ENCODE assay signal across 12 mouse cellular contexts in the genomic region with DNA sequence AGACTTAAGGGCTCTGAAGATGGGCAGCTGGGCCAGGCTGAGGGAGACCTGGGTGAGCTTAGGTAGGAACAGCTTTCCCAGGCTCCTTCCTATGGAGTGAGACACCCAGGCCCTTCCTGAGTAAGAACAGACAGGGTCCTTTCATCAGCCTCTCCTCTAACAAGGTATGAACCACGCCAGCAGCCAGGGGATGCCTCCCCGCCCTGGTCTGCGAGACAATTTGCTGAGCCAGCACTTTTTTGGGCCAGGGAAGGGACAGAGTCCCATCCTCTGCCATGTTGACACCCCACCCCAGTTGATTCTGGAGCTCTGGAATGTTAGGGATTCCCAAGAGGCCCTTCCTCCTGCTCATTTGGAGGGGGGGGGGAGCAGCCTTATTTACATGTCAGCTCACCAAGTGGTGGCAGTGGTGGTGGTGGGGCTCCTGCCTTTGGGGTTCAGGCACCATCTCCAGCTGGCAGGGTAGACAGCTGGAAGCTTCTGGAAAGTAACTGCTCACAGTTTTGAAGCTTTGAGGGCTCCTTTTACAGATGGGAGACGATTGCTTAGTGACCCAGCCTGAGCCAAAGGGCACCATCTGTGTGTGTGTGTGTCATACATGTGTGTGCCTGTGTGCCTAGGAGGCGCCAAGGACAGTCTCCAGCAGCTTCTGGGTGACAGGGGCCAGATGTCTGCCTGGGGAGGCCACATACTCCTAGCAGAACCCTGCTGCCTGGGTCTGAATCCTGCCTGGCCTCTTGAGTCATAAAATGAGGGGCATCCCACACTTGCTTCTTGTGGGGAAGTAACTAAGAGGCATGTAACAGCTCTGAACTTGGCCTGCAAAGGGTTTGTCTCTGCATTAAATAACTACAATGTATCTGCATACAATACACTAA. TPM values are rescaled to one million over a fixed set of nuclear protein-coding genes. Genes with fewer than 3 reads are reported as not detected.
DNase-seq lines count a peak whose midpoint lies in the region; ATAC-seq and TF ChIP-seq lines count a peak whose summit lies in the region.
"Had no signal": no experiment of that assay in that cellular context is flagged by ENCODE, and none has a peak within 500 bp of the region (broad histone marks: within the 10 kb centered on the region; RNA-seq: fewer than 3 reads in every experiment).

No protein-coding gene starts in this region.

- H3K4me1 ChIP-seq in forebrain, embryonic 13.5 days = peaks cover 73% of the 10 kb centered on the region
- H3K4me1 ChIP-seq in forebrain, embryonic 16.5 days (replicated peaks; ENCODE audit: control insufficient read depth, insufficient read depth, low read length) = peaks cover 40% of the 10 kb centered on the region
- H3K4me1 ChIP-seq in midbrain, embryonic 10.5 days = peaks cover 92% of the 10 kb centered on the region
- H3K4me1 ChIP-seq in midbrain, embryonic 16.5 days (ENCODE audit: control insufficient read depth, insufficient read depth, low read length) = peaks cover 33% of the 10 kb centered on the region
- peaks cover 65% of the 10 kb centered on the region for H3K4me1 ChIP-seq in limb, embryonic 15.5 days
- peaks cover 9% of the 10 kb centered on the region for H3K4me1 ChIP-seq in stomach, postnatal 0 days (replicated peaks; ENCODE audit: control insufficient read depth, insufficient read depth)

- no peak for ATAC-seq in forebrain, embryonic 13.5 days
- ATAC-seq in forebrain, embryonic 16.5 days = no peak
- no peak for ATAC-seq in midbrain, embryonic 16.5 days
- ATAC-seq in limb, embryonic 15.5 days (ENCODE audit: insufficient number of reproducible peaks, low FRiP score, low TSS enrichment, low read depth) = no peak
- no peak for ATAC-seq in stomach, postnatal 0 days (ENCODE audit: low FRiP score, low TSS enrichment)

- H3K4me3 ChIP-seq in forebrain, embryonic 13.5 days = no peak overlapping the region
- no peak overlapping the region for H3K4me3 ChIP-seq in forebrain, embryonic 16.5 days (replicated peaks; ENCODE audit: low read length)
- peak overlapping the region; percentile 75 for H3K4me3 ChIP-seq in midbrain, embryonic 10.5 days
- no peak overlapping the region for H3K4me3 ChIP-seq in midbrain, embryonic 16.5 days (ENCODE audit: low read depth, low read length)
- H3K4me3 ChIP-seq in limb, embryonic 15.5 days = no peak overlapping the region
- H3K4me3 ChIP-seq in stomach, postnatal 0 days (ENCODE audit: low read depth, low read length) = no peak overlapping the region
- H3K4me3 ChIP-seq: megakaryocyte, embryonic 14.5 days had no signal

- no peak for TF ChIP-seq EP300 in stomach, postnatal 0 days (optimal IDR thresholded peaks at IDR 0.05)

- peaks cover 29% of the 10 kb centered on the region for H3K27me3 ChIP-seq in forebrain, embryonic 13.5 days
- no peaks in the 10 kb centered on the region for H3K27me3 ChIP-seq in forebrain, embryonic 16.5 days (replicated peaks; ENCODE audit: control insufficient read depth, insufficient read depth, low read length)
- H3K27me3 ChIP-seq in midbrain, embryonic 10.5 days (ENCODE audit: low read depth, poor library complexity, severe bottlenecking) = peaks cover 51% of the 10 kb centered on the region
- peaks cover 14% of the 10 kb centered on the region; the same call in 1 of the 2 replicates for H3K27me3 ChIP-seq in midbrain, embryonic 16.5 days (ENCODE audit: control insufficient read depth, insufficient read depth, low read depth, low read length)
- H3K27me3 ChIP-seq in limb, embryonic 15.5 days = peaks cover 8% of the 10 kb centered on the region; the same call in 1 of the 2 replicates
- H3K27me3 ChIP-seq in stomach, postnatal 0 days (ENCODE audit: control insufficient read depth, insufficient read depth, low read length) = no peaks in the 10 kb centered on the region

- H3K9me3 ChIP-seq in forebrain, embryonic 13.5 days (replicated peaks) = no peaks in the 10 kb centered on the region
- no peaks in the 10 kb centered on the region for H3K9me3 ChIP-seq in forebrain, embryonic 16.5 days (ENCODE audit: control insufficient read depth, low read length)
- no peaks in the 10 kb centered on the region for H3K9me3 ChIP-seq in midbrain, embryonic 10.5 days (replicated peaks)
- no peaks in the 10 kb centered on the region for H3K9me3 ChIP-seq in midbrain, embryonic 16.5 days (replicated peaks; ENCODE audit: control insufficient read depth, low read length, poor library complexity, severe bottlenecking)
- H3K9me3 ChIP-seq in limb, embryonic 15.5 days = no peaks in the 10 kb centered on the region
- H3K9me3 ChIP-seq in stomach, postnatal 0 days (ENCODE audit: control insufficient read depth, low read length) = no peaks in the 10 kb centered on the region
- H3K9me3 ChIP-seq: megakaryocyte, embryonic 14.5 days had no signal

- H3K27ac ChIP-seq in forebrain, embryonic 13.5 days = peak overlapping the region; percentile 31; the same call in 1 of the 2 replicates
- no peak overlapping the region for H3K27ac ChIP-seq in forebrain, embryonic 16.5 days (ENCODE audit: low read length)
- H3K27ac ChIP-seq in midbrain, embryonic 10.5 days (replicated peaks) = peak overlapping the region; percentile 88
- no peak overlapping the region for H3K27ac ChIP-seq in midbrain, embryonic 16.5 days (ENCODE audit: low read length)
- peak overlapping the region; percentile 69 for H3K27ac ChIP-seq in limb, embryonic 15.5 days
- H3K27ac ChIP-seq in stomach, postnatal 0 days (replicated peaks) = peak overlapping the region; percentile 35

- DNase-seq in midbrain, embryonic 10.5 days (ENCODE audit: low spot score) = no peak
- DNase-seq in stomach, postnatal 0 days (ENCODE audit: low spot score) = no peak
- no peak for DNase-seq in ovary, postnatal 14 days (ENCODE audit: low spot score)
- DNase-seq in left cerebral cortex, adult 11 months (ENCODE audit: low spot score) = no peak
- DNase-seq: adrenal gland, adult 8-10 months; gastrocnemius, postnatal 36 days; spleen, adult 18-20 months had no signal

- no peak for TF ChIP-seq CTCF in stomach, postnatal 0 days (IDR thresholded peaks at IDR 0.05; ENCODE audit: low read depth)

- H3K4me2 ChIP-seq in forebrain, embryonic 13.5 days = 0 out of 2 replicates have a peak overlapping the region, but pooled peaks have one; percentile 94
- H3K4me2 ChIP-seq in forebrain, embryonic 16.5 days (ENCODE audit: low read length) = no peak overlapping the region
- no peak overlapping the region; the same call in 1 of the 2 replicates for H3K4me2 ChIP-seq in midbrain, embryonic 16.5 days (ENCODE audit: low read length)
- peak overlapping the region; percentile 95 for H3K4me2 ChIP-seq in limb, embryonic 15.5 days
- H3K4me2 ChIP-seq in stomach, postnatal 0 days (replicated peaks; ENCODE audit: low read depth) = no peak overlapping the region

- no peak overlapping the region for H3K9ac ChIP-seq in forebrain, embryonic 13.5 days
- no peak overlapping the region for H3K9ac ChIP-seq in forebrain, embryonic 16.5 days (replicated peaks; ENCODE audit: low read depth, low read length)
- H3K9ac ChIP-seq in midbrain, embryonic 16.5 days (ENCODE audit: low read depth, low read length) = no peak overlapping the region
- no peak overlapping the region for H3K9ac ChIP-seq in limb, embryonic 15.5 days
- H3K9ac ChIP-seq in stomach, postnatal 0 days (ENCODE audit: low read length) = no peak overlapping the region

- 39% methylated on average over 5 of the region's 5 CpGs for WGBS in forebrain, embryonic 13.5 days
- WGBS in forebrain, embryonic 16.5 days = 62% methylated on average over 5 of the region's 5 CpGs
- 56% methylated on average over 5 of the region's 5 CpGs for WGBS in midbrain, embryonic 10.5 days
- WGBS in midbrain, embryonic 16.5 days = 51% methylated on average over 5 of the region's 5 CpGs
- 41% methylated on average over 5 of the region's 5 CpGs for WGBS in limb, embryonic 15.5 days
- WGBS in stomach, postnatal 0 days = 55% methylated on average over 5 of the region's 5 CpGs

- no peaks in the 10 kb centered on the region for H3K36me3 ChIP-seq in forebrain, embryonic 13.5 days (ENCODE audit: poor library complexity, severe bottlenecking)
- no peaks in the 10 kb centered on the region for H3K36me3 ChIP-seq in forebrain, embryonic 16.5 days (ENCODE audit: control insufficient read depth, insufficient read depth)
- H3K36me3 ChIP-seq in midbrain, embryonic 10.5 days = no peaks in the 10 kb centered on the region; the same call in 1 of the 2 replicates
- H3K36me3 ChIP-seq in midbrain, embryonic 16.5 days (ENCODE audit: control insufficient read depth, insufficient read depth, low read length) = no peaks in the 10 kb centered on the region
- H3K36me3 ChIP-seq in limb, embryonic 15.5 days = no peaks in the 10 kb centered on the region
- no peaks in the 10 kb centered on the region for H3K36me3 ChIP-seq in stomach, postnatal 0 days (ENCODE audit: control insufficient read depth, insufficient read depth, low read length)

RNA-seq across cellular contexts. Expression of a gene that starts 1.3 kb away (rescaled TPM):
- 24.0 and 24.9 TPM in 2 replicates for polyA plus RNA-seq in forebrain, embryonic 13.5 days (2015; fragmentation: Nextera tagmentation; extraction: Ambion mirVana)
- 26.9 and 34.9 TPM in 2 replicates for polyA plus RNA-seq in forebrain, embryonic 16.5 days (2015; fragmentation: Nextera tagmentation; extraction: Ambion mirVana)
- polyA plus RNA-seq in midbrain, embryonic 10.5 days (2016; fragmentation: Nextera tagmentation; extraction: Ambion mirVana) = 12.7 and 15.6 TPM in 2 replicates
- polyA plus RNA-seq in midbrain, embryonic 16.5 days (2015; fragmentation: Nextera tagmentation; extraction: Ambion mirVana) = 13.3 and 17.6 TPM in 2 replicates
- 6.8 and 7.3 TPM in 2 replicates for polyA plus RNA-seq in limb, embryonic 15.5 days (2015; fragmentation: Nextera tagmentation; extraction: Ambion mirVana)
- 6.4 and 7.0 TPM in 2 replicates for polyA plus RNA-seq in stomach, postnatal 0 days (2015; fragmentation: Nextera tagmentation; extraction: Ambion mirVana)

RNA-seq across cellular contexts. Expression of a gene that starts 49.7 kb away (rescaled TPM):
- polyA plus RNA-seq in forebrain, embryonic 13.5 days (2015; fragmentation: Nextera tagmentation; extraction: Ambion mirVana) = 1.4 and 1.9 TPM in 2 replicates
- polyA plus RNA-seq in forebrain, embryonic 16.5 days (2015; fragmentation: Nextera tagmentation; extraction: Ambion mirVana) = 1.3 and 1.8 TPM in 2 replicates
- 2.6 and 3.3 TPM in 2 replicates for polyA plus RNA-seq in midbrain, embryonic 10.5 days (2016; fragmentation: Nextera tagmentation; extraction: Ambion mirVana)
- 2.1 and 2.4 TPM in 2 replicates for polyA plus RNA-seq in midbrain, embryonic 16.5 days (2015; fragmentation: Nextera tagmentation; extraction: Ambion mirVana)
- polyA plus RNA-seq in limb, embryonic 15.5 days (2015; fragmentation: Nextera tagmentation; extraction: Ambion mirVana) = not detected in 2 replicates
- 0.18 and 0.33 TPM in 2 replicates for polyA plus RNA-seq in stomach, postnatal 0 days (2015; fragmentation: Nextera tagmentation; extraction: Ambion mirVana)

Comparison
In these comparisons a context has a peak if more than half of its experiments do, and no peak if none do; other contexts are left out.
1. H3K27ac ChIP-seq: peak in forebrain, embryonic 13.5 days (single experiment), midbrain, embryonic 10.5 days (single experiment), limb, embryonic 15.5 days (single experiment) and stomach, postnatal 0 days (single experiment); none in forebrain, embryonic 16.5 days (single experiment) and midbrain, embryonic 16.5 days (single experiment).
2. H3K4me2 ChIP-seq: peak in forebrain, embryonic 13.5 days (single experiment) and limb, embryonic 15.5 days (single experiment); none in forebrain, embryonic 16.5 days (single experiment), midbrain, embryonic 16.5 days (single experiment) and stomach, postnatal 0 days (single experiment).